Mouse (Mus musculus) forebrain, embryonic 12.5 days (tissue): ENCODE results near the gene En2. TPM values are rescaled to one million over a fixed set of nuclear protein-coding genes. Genes with fewer than 3 reads are reported as not detected.
A peak's percentile ranks its signal among the peaks of the same experiment; 100 is the strongest.

Source experiments
- ATAC-seq: fragments of 200-750 bp; cut with Nextera tagmentation; 2 replicates; pipeline ENCODE4 v1.8.0; 2017; ENCODE audit warnings: moderate TSS enrichment; ENCODE audit not compliant: low FRiP score
- H3K27ac ChIP-seq: fragments of 300-500 bp; sonication (generic); 2 replicates; pipeline ENCODE4 v1.5.1; 2016; ENCODE audit warnings: mild to moderate bottlenecking
- H3K27me3 ChIP-seq: fragments of 300-500 bp; sonication (generic); 2 replicates; pipeline ENCODE4 v1.6.1; 2016; ENCODE audit warnings: mild to moderate bottlenecking
- H3K36me3 ChIP-seq: fragments of 300-500 bp; sonication (generic); replicated peaks from 2 replicates; pipeline ENCODE4 v1.6.1; 2016; ENCODE audit warnings: mild to moderate bottlenecking
- H3K4me1 ChIP-seq: fragments of 300-500 bp; sonication (generic); 2 replicates; pipeline ENCODE4 v1.6.1; 2016
- H3K4me2 ChIP-seq: fragments of 300-500 bp; sonication (generic); 2 replicates; pipeline ENCODE4 v1.6.1; 2016; ENCODE audit warnings: mild to moderate bottlenecking, moderate library complexity
- H3K4me3 ChIP-seq: fragments of 300-500 bp; sonication (generic); replicated peaks from 2 replicates; pipeline ENCODE4 v1.5.1; 2016; ENCODE audit warnings: mild to moderate bottlenecking
- H3K9ac ChIP-seq: fragments of 300-500 bp; sonication (generic); 2 replicates; pipeline ENCODE4 v1.6.1; 2016; ENCODE audit warnings: mild to moderate bottlenecking
- H3K9me3 ChIP-seq: fragments of 300-500 bp; sonication (generic); 2 replicates; pipeline ENCODE4 v1.6.1; 2016
- WGBS: fragments of 180-500 bp; shearing (Covaris S2); methylation state at CpG from one replicate; pipeline ENCODE4 v1.1.7; 2016; 5-methylcytosine and 5-hydroxymethylcytosine counted together
- polyA plus RNA-seq: library from polyadenylated mRNA; unstranded; fragments of >200 nt; fragmentation: Nextera tagmentation; extraction: Ambion mirVana; gene quantifications from 2 replicates; pipeline ENCODE4 v1.2.1, GENCODE M21; 2016

En2 gene
- polyA plus RNA-seq, 1 experiment from 2014 or later: not detected

- peaks cover 35% of the 10 kb centered on the region for H3K27me3 ChIP-seq
- no peak for ATAC-seq
- no peak overlapping the region for H3K4me2 ChIP-seq
- H3K4me3 ChIP-seq: no peak overlapping the region
- no peak overlapping the region for H3K27ac ChIP-seq
- H3K4me1 ChIP-seq: no peaks in the 10 kb centered on the region
- H3K9ac ChIP-seq: no peak overlapping the region
- H3K9me3 ChIP-seq: no peaks in the 10 kb centered on the region
- no peaks in the 10 kb centered on the region for H3K36me3 ChIP-seq
Measured at GRCm38 (mm10) chr5:28144555-28144954, 20.9 kb upstream of the En2 start.

GRCm38 (mm10) chr5:28146018-28146417 lies 19.5 kb upstream of the En2 start:
- Histone ChIP-seq H3K27ac (no peak overlapping the region), H3K4me1 (no peaks in the 10 kb centered on the region), H3K9ac (no peak overlapping the region), H3K27me3 (peaks cover 47% of the 10 kb centered on the region), H3K9me3 (no peaks in the 10 kb centered on the region), H3K4me3 (no peak overlapping the region), H3K4me2 (no peak overlapping the region), H3K36me3 (no peaks in the 10 kb centered on the region)
- no peak for ATAC-seq
- 79% methylated on average over 8 of the region's 8 CpGs for WGBS

- Histone ChIP-seq H3K4me2 (no peak overlapping the region), H3K36me3 (no peaks in the 10 kb centered on the region), H3K4me3 (no peak overlapping the region), H3K9me3 (no peaks in the 10 kb centered on the region), H3K9ac (no peak overlapping the region), H3K4me1 (no peaks in the 10 kb centered on the region), H3K27ac (no peak overlapping the region), H3K27me3 (peaks cover 59% of the 10 kb centered on the region)
- WGBS: 37% methylated on average over 3 of the region's 3 CpGs
- ATAC-seq: no peak
Measured at GRCm38 (mm10) chr5:28148473-28148872, 17.0 kb upstream of the En2 start.

- WGBS: 73% methylated on average over 3 of the region's 3 CpGs
- Histone ChIP-seq H3K27ac (no peak overlapping the region), H3K27me3 (peaks cover 69% of the 10 kb centered on the region), H3K36me3 (no peaks in the 10 kb centered on the region), H3K4me2 (no peak overlapping the region), H3K9ac (no peak overlapping the region), H3K4me3 (no peak overlapping the region), H3K9me3 (no peaks in the 10 kb centered on the region), H3K4me1 (no peaks in the 10 kb centered on the region)
- ATAC-seq: no peak
Measured at GRCm38 (mm10) chr5:28149436-28149835, 16.1 kb upstream of the En2 start.

GRCm38 (mm10) chr5:28157044-28157730 lies 8.3 kb upstream of the En2 start:
- peaks cover 97% of the 10 kb centered on the region for H3K27me3 ChIP-seq
- 6% methylated on average over 9 of the region's 9 CpGs for WGBS
- H3K36me3 ChIP-seq: no peaks in the 10 kb centered on the region
- H3K4me3 ChIP-seq: no peak overlapping the region
- no peak overlapping the region for H3K27ac ChIP-seq
- no peak overlapping the region for H3K4me2 ChIP-seq
- no peak overlapping the region for H3K9ac ChIP-seq
- peaks cover 22% of the 10 kb centered on the region for H3K4me1 ChIP-seq
- ATAC-seq: no peak
- H3K9me3 ChIP-seq: no peaks in the 10 kb centered on the region

GRCm38 (mm10) chr5:28157781-28158180 lies 7.7 kb upstream of the En2 start:
- no peaks in the 10 kb centered on the region for H3K9me3 ChIP-seq
- peak overlapping the region; percentile 11; the same call in 1 of the 2 replicates for H3K4me3 ChIP-seq
- peaks cover 97% of the 10 kb centered on the region for H3K27me3 ChIP-seq
- H3K9ac ChIP-seq: no peak overlapping the region
- 1% methylated on average over 17 of the region's 17 CpGs for WGBS
- H3K4me1 ChIP-seq: peaks cover 23% of the 10 kb centered on the region
- no peaks in the 10 kb centered on the region for H3K36me3 ChIP-seq
- H3K27ac ChIP-seq: no peak overlapping the region
- ATAC-seq: no peak
- 0 out of 2 replicates have a peak overlapping the region, but pooled peaks have one; percentile 13 for H3K4me2 ChIP-seq

GRCm38 (mm10) chr5:28158308-28159071 lies 7.0 kb upstream of the En2 start:
- Histone ChIP-seq H3K4me3 (peak overlapping the region; percentile 11; the same call in 1 of the 2 replicates), H3K4me2 (peak overlapping the region; percentile 36), H3K4me1 (peaks cover 23% of the 10 kb centered on the region), H3K36me3 (no peaks in the 10 kb centered on the region), H3K27me3 (peaks cover 97% of the 10 kb centered on the region), H3K9ac (no peak overlapping the region), H3K9me3 (no peaks in the 10 kb centered on the region), H3K27ac (no peak overlapping the region)
- ATAC-seq: peak; percentile 39; the same call in 1 of the 2 replicates
- WGBS: under 1% methylated on average over 31 of the region's 31 CpGs

GRCm38 (mm10) chr5:28159072-28159458 lies 6.4 kb upstream of the En2 start:
- Histone ChIP-seq H3K27ac (no peak overlapping the region), H3K36me3 (no peaks in the 10 kb centered on the region), H3K9me3 (no peaks in the 10 kb centered on the region), H3K27me3 (peaks cover 97% of the 10 kb centered on the region), H3K9ac (no peak overlapping the region), H3K4me1 (peaks cover 23% of the 10 kb centered on the region), H3K4me2 (no peak overlapping the region), H3K4me3 (no peak overlapping the region)
- no peak for ATAC-seq
- under 1% methylated on average over 15 of the region's 15 CpGs for WGBS

- H3K27me3 ChIP-seq: peaks cover 100% of the 10 kb centered on the region
- no peaks in the 10 kb centered on the region for H3K36me3 ChIP-seq
- peaks cover 24% of the 10 kb centered on the region for H3K4me1 ChIP-seq
- no peak overlapping the region for H3K9ac ChIP-seq
- no peaks in the 10 kb centered on the region for H3K9me3 ChIP-seq
- WGBS: 2% methylated on average over 8 of the region's 8 CpGs
- no peak overlapping the region for H3K4me3 ChIP-seq
- ATAC-seq: no peak
- H3K4me2 ChIP-seq: no peak overlapping the region
- no peak overlapping the region for H3K27ac ChIP-seq
Measured at GRCm38 (mm10) chr5:28159891-28160470, 5.5 kb upstream of the En2 start.

- Histone ChIP-seq H3K4me2 (peak overlapping the region; percentile 21), H3K4me3 (peak overlapping the region; percentile 10; the same call in 1 of the 2 replicates), H3K9ac (no peak overlapping the region), H3K36me3 (no peaks in the 10 kb centered on the region), H3K27ac (no peak overlapping the region), H3K9me3 (no peaks in the 10 kb centered on the region), H3K4me1 (peaks cover 35% of the 10 kb centered on the region), H3K27me3 (peaks cover 100% of the 10 kb centered on the region)
- 2% methylated on average over 20 of the region's 20 CpGs for WGBS
- no peak for ATAC-seq
Measured at GRCm38 (mm10) chr5:28161383-28161937, 4.0 kb upstream of the En2 start.

GRCm38 (mm10) chr5:28161938-28162402 lies 3.5 kb upstream of the En2 start:
- Histone ChIP-seq H3K27ac (no peak overlapping the region), H3K4me3 (peak overlapping the region; percentile 10; the same call in 1 of the 2 replicates), H3K4me2 (peak overlapping the region; percentile 21), H3K9me3 (no peaks in the 10 kb centered on the region), H3K36me3 (no peaks in the 10 kb centered on the region), H3K9ac (no peak overlapping the region), H3K27me3 (peaks cover 100% of the 10 kb centered on the region), H3K4me1 (peaks cover 40% of the 10 kb centered on the region)
- ATAC-seq: no peak
- WGBS: under 1% methylated on average over 24 of the region's 24 CpGs

- H3K27me3 ChIP-seq: peaks cover 100% of the 10 kb centered on the region
- H3K9ac ChIP-seq: no peak overlapping the region
- H3K4me1 ChIP-seq: peaks cover 28% of the 10 kb centered on the region
- no peak for ATAC-seq
- WGBS: 4% methylated on average over 1 of the region's 1 CpGs
- no peaks in the 10 kb centered on the region for H3K36me3 ChIP-seq
- no peak overlapping the region for H3K4me3 ChIP-seq
- no peaks in the 10 kb centered on the region for H3K9me3 ChIP-seq
- no peak overlapping the region for H3K4me2 ChIP-seq
- no peak overlapping the region for H3K27ac ChIP-seq
Measured at GRCm38 (mm10) chr5:28163926-28164325, 1.6 kb upstream of the En2 start.
